Comparison of ENCODE assay signal across 23 mouse cellular contexts in genomic region chr1:84951566-84951965, GRCm38 (mm10). TPM values are rescaled to one million over a fixed set of nuclear protein-coding genes. Genes with fewer than 3 reads are reported as not detected.
A peak's percentile ranks its signal among the peaks of the same experiment; 100 is the strongest.
DNase-seq lines count a peak whose midpoint lies in the region; ATAC-seq lines count a peak whose summit lies in the region.
"Had no signal": no experiment of that assay in that cellular context is flagged by ENCODE, and none has a peak within 500 bp of the region (broad histone marks: within the 10 kb centered on the region; RNA-seq: fewer than 3 reads in every experiment).

No protein-coding gene starts in this region.

- no peak overlapping the region for H3K27ac ChIP-seq in forebrain, embryonic 16.5 days (ENCODE audit: low read length)
- H3K27ac ChIP-seq: embryonic facial prominence, embryonic 12.5 days; forebrain, embryonic 15.5 days; heart, embryonic 13.5 days; liver, embryonic 14.5 days; midbrain, embryonic 12.5 days; neural tube, embryonic 12.5 days had no signal

- H3K9ac ChIP-seq in forebrain, embryonic 16.5 days (replicated peaks; ENCODE audit: low read depth, low read length): no peak overlapping the region
- H3K9ac ChIP-seq: embryonic facial prominence, embryonic 12.5 days; forebrain, embryonic 15.5 days; heart, embryonic 13.5 days; liver, embryonic 14.5 days; midbrain, embryonic 12.5 days; neural tube, embryonic 12.5 days had no signal

- no peak for DNase-seq in cerebellum, postnatal 4 days (ENCODE audit: low spot score in 2 of 2)
- DNase-seq in adrenal gland, adult 8-10 months: peak; percentile 72
- peak; percentile 21 for DNase-seq in cerebellum, adult 11 months
- DNase-seq in cerebellum, postnatal 10 days: peak; percentile 26 to 53
- no peak for DNase-seq in embryo, embryonic 10 days (ENCODE audit: low spot score)
- no peak for DNase-seq in thymus, postnatal 25 days
- DNase-seq: heart, postnatal 36 days; right cerebral cortex, adult 18-20 months; thymus, postnatal 14 days had no signal

- H3K4me3 ChIP-seq in forebrain, embryonic 16.5 days (replicated peaks; ENCODE audit: low read length): no peak overlapping the region
- H3K4me3 ChIP-seq: embryonic facial prominence, embryonic 12.5 days; forebrain, embryonic 15.5 days; heart, embryonic 13.5 days; midbrain, embryonic 12.5 days; neural tube, embryonic 12.5 days had no signal

- no peaks in the 10 kb centered on the region for H3K4me1 ChIP-seq in forebrain, embryonic 16.5 days (replicated peaks; ENCODE audit: control insufficient read depth, insufficient read depth, low read length)
- H3K4me1 ChIP-seq: embryonic facial prominence, embryonic 12.5 days; forebrain, embryonic 15.5 days; heart, embryonic 13.5 days; midbrain, embryonic 12.5 days; neural tube, embryonic 12.5 days had no signal

- H3K27me3 ChIP-seq in forebrain, embryonic 16.5 days (replicated peaks; ENCODE audit: control insufficient read depth, insufficient read depth, low read length): no peaks in the 10 kb centered on the region
- H3K27me3 ChIP-seq: embryonic facial prominence, embryonic 12.5 days; forebrain, embryonic 15.5 days; heart, embryonic 13.5 days; midbrain, embryonic 12.5 days; neural tube, embryonic 12.5 days; Patski had no signal

- no peaks in the 10 kb centered on the region for H3K36me3 ChIP-seq in forebrain, embryonic 16.5 days (ENCODE audit: control insufficient read depth, insufficient read depth)
- H3K36me3 ChIP-seq: embryonic facial prominence, embryonic 12.5 days; forebrain, embryonic 15.5 days; heart, embryonic 13.5 days; midbrain, embryonic 12.5 days; neural tube, embryonic 12.5 days had no signal

- H3K9me3 ChIP-seq in forebrain, embryonic 16.5 days (ENCODE audit: control insufficient read depth, low read length): no peaks in the 10 kb centered on the region
- H3K9me3 ChIP-seq: forebrain, embryonic 15.5 days had no signal

- no peak overlapping the region for H3K4me2 ChIP-seq in forebrain, embryonic 16.5 days (ENCODE audit: low read length)
- H3K4me2 ChIP-seq: embryonic facial prominence, embryonic 12.5 days; forebrain, embryonic 15.5 days; heart, embryonic 13.5 days; midbrain, embryonic 12.5 days; neural tube, embryonic 12.5 days had no signal

- WGBS in forebrain, embryonic 16.5 days: 87% methylated on average over 3 of the region's 3 CpGs

- ATAC-seq in cerebellum, adult (ENCODE audit: insufficient number of reproducible peaks, low FRiP score, low TSS enrichment): peak; percentile 56; the same call in 1 of the 2 replicates
- ATAC-seq in forebrain, embryonic 16.5 days: no peak
- ATAC-seq: forebrain, embryonic 15.5 days; hindbrain, embryonic 16.5 days; intestine, postnatal 0 days; lung, postnatal 0 days; Patski had no signal

RNA-seq across cellular contexts. Expression of gene Slc16a14, which starts 16.6 kb away (rescaled TPM):
- 10 to 100 TPM in 2 of 4 experiments, 1 to 10 TPM in 2; 3.8 to 19.2 (median 11.4) TPM for total RNA-seq in adrenal gland, adult 8-10 months (2022)
- polyA plus RNA-seq in forebrain, embryonic 16.5 days (2015; fragmentation: Nextera tagmentation; extraction: Ambion mirVana): 8.1 and 10.7 TPM in 2 replicates
- total RNA-seq: common myeloid progenitor, adult 5-6 weeks; megakaryocyte progenitor cell, adult 5-6 weeks had no signal
- polyA plus RNA-seq: liver, embryonic 14.5 days; Patski had no signal

Comparison
In these comparisons a context has a peak if more than half of its experiments do, and no peak if none do; other contexts are left out.
1. DNase-seq: peak in adrenal gland, adult 8-10 months (single experiment), cerebellum, adult 11 months (single experiment) and cerebellum, postnatal 10 days (2 of 2); none in cerebellum, postnatal 4 days (0 of 2), embryo, embryonic 10 days (single experiment) and thymus, postnatal 25 days (single experiment).